Mouse (Mus musculus): ENCODE measurements around the gene Szrd1. TPM values are rescaled to one million over a fixed set of nuclear protein-coding genes. Genes with fewer than 3 reads are reported as not detected.

The Szrd1 gene
- total RNA-seq, 2 experiments from 2014 or later: 87.6 to 91.4 TPM

DNA sequence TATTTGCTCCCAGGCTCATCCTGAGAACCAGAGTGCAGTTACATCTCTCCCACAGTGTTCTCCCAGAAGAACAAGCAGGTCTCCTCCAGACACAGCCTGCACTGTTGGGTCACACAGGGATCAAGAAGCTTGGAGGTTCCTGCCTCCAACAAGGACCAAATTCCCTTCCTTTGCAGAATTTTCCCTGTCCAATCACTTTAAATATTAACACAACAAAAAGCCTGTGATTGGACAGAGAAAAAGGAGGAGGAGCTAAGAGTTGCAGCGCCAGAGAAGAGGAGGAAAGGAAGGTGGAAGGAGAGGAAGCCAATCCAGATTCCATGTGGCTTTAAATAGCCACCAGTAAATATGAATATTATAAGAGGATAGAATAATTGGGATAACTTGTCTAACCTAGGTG, 16.5 kb downstream of the Szrd1 start:
- intact Hi-C loops (cut with DNase I): loop anchor here (5.0 kb wide), 1 partner anchor 56 kb away; no protein-coding TSS in a partner anchor
- no peak for DNase-seq

DNA sequence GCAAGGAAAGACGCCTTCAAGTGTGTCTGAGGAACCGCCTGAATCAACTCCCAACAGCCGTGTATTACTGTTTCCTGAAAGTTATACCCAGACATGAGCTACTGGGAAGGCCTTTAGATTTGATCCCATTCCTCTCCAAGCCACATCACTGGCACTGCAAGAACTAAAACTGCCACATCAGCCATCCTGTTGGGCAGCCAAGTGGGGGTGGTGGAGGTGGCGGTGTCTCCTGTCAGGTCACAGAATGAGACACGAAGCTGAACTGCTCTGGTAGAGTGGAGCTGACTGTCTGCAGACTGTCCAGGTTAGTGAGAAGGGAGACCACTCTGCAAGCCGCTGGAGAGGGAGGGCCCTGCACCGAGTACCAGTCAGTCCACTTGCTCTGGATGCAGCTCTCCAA, 16.9 kb downstream of the Szrd1 start:
- intact Hi-C loops (cut with DNase I): loop anchor here (5.0 kb wide), 1 partner anchor 55 kb away; no protein-coding TSS in a partner anchor
- no peak for DNase-seq

DNA sequence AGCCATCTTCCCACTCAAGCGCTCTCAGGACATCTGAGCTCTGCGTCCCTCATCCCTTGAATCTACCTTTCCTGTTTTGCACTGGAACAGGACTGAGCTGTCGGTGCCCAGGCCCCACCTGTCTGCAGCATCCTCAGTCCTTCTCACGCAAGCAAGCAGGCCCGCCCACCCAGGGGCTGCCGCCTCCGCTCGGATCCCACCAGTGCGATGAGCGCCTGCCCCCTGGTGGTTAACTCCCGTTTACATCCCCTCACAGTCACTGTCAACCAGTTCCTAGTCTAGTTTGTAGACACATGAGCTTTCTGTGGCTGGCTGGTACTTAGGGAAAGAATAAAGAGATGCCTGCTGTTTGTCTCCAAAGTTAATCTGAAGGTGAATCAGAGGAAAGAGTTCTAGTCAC, 18.9 kb downstream of the Szrd1 start:
- DNase-seq: peak; percentile 61 to 73
- intact Hi-C loops (cut with DNase I): loop anchor here (1.0 to 5.0 kb wide), 2 partner anchors 19 to 53 kb away; no protein-coding TSS in a partner anchor

DNA sequence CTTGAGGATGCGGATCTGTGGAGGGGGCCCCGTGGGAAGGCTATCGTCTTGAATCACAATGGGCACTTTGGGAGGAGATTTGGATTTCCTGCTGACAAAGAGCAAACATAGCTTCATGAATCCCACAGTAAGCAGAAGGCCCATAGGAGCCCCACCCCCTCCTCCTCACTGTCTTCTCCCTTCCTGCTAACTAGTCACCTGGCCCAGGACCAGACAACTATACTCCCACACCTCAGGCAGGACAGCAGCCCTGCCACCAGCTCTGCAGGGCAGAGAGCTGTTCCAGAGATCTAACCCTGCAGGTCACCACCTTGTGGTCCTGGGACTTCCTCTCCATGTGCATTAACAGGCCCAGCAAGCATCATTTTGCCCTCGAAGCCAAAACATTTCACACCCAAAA, 20.9 kb downstream of the Szrd1 start:
- intact Hi-C loops (cut with DNase I): no loop called here
- DNase-seq: no peak

DNA sequence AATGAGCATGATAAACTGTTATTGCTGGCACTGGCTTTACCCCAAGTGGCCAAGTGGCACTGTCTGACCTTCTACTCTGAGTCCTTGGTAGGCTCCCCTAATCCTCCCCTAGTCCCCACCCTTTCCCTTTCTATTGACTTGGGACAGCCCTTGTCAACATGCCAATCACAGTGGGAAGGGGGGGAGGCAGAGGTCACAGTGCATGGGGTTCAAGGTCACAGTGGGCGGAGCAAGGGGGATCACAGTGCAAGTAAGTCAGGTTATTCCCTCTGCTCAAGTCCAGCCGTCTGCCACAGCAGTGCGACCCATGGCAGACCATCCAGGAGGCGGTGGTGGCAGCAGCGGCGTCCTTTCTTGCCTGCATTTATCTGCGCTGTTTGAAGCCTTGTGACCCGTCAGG, 24.2 kb downstream of the Szrd1 start:
- intact Hi-C loops (cut with DNase I): no loop called here
- no peak for DNase-seq

DNA sequence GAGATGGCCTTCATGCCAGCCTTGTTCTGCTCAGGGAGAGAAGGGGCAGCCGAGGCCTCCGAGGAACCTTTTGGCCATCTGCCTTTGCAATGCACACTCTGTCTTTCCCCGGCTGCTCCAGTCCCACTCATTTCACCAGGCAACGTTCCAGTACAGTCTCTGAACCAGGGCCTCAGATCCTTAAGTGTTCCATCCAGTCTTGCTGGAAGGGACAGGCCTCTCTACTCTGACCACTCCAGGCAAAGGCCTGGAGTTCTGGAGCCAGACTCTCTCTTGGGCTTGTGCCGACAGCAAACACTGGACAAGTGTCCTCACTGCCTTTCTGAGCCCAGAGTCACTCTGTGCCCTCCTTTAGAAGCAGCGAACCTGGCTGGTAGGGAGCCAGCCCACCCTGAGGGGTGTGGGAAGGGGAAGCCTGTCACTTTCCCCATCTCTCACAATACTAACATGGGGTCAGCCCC, 25.0 kb downstream of the Szrd1 start:
- DNase-seq: peak; percentile 33 to 48
- intact Hi-C loops (cut with DNase I): no loop called here

DNA sequence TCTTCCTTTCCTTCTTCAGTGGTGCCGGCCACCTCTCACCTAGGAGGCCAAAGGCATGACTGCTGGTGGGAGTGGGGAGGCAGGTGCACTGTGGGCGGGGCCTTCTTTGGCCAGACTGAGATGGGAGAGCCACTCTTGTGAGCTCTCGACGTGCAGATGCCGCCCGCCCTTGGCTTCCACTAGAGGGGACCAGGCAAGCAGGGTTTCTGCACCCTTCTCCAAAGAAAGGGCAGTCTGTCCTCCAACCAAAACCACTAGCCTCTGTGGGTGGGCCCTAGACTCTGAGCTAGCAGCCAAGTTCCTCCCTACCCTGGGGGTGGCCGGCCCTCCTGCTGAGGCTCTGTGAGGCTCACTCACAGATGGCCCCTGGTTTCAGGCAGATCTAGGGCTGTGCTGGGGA, 25.7 kb downstream of the Szrd1 start:
- intact Hi-C loops (cut with DNase I): no loop called here
- no peak for DNase-seq

DNA sequence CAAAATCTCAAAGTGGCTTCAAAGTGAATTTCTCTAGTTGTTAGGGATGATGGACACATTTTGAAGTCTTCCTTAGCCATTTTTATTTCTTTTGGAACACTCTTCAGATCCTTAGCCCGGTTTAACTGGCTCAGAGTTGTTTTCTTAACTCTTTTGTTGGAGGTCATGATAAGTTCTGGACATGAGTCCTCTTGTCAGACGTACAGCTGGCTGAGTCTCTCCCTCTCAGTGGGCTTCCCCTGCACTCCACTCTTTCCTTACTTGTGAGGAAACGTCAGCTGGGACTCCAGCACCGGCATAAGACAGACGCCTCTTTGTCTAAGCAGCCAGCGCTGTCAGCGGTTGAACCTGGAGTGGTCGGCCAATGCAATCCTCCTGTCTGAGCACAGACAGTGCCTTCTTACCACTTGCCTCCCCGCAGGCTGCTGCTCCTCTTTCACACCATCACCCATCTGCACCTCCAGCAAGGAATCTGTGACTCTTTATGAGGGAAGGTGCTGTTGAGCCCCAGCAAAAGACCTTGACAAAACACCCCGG, 31.3 kb downstream of the Szrd1 start:
- DNase-seq: no peak
- intact Hi-C loops (cut with DNase I): no loop called here

DNA sequence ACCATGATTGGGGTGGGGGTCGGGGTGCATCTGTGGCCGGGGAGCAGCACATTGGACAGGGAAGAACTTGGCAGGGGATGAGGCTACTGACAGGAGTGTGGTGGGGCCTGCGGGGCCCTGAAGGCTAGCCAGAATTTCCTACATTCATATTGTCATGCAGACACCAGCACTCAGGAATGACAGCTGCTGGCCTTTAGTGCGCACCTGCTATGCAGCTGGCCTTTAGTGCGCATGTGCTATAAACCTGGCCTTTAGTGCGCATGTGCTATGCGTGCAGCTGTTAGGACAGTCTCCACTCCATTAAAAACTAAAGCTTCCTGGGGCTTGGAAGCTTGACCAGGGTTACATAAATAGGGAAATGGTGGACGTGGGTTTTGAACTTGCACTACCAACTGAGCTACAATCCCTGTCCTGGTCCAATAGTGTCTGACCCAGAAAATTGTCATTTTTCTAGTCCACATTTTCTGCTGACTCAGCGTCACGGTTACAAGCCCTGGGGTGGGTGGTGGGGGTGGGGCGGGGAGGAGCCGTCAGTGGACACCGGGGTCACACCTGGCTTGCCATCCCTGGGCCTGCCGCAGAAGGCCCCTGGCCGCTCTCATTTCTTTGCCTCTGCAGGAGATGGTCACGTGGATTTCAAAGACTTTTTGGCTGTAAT, 32.9 kb downstream of the Szrd1 start:
- intact Hi-C loops (cut with DNase I): no loop called here
- DNase-seq: no peak

DNA sequence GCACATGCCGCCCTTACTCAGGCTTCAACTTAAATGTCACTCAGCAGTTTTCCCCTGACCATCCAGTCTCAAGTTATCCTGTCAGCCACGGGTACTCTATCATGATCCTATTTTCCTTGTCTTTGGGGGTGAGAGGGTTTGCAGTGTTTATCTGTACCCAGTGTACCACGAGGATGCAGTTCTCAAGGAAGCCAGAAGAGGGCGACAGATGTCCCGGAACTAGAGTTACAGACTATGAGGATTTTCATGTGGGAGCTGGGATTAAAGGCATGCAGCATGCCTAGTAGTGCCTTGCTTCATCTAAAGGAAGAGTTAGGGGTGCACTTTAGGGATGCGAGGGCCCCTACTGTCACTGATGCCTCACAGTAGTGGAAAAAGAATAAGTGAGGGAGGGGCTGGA, 37.7 kb downstream of the Szrd1 start:
- DNase-seq: no peak
- intact Hi-C loops (cut with DNase I): loop anchor here (1.0 kb wide), 1 partner anchor 19 kb away; no protein-coding TSS in a partner anchor

DNA sequence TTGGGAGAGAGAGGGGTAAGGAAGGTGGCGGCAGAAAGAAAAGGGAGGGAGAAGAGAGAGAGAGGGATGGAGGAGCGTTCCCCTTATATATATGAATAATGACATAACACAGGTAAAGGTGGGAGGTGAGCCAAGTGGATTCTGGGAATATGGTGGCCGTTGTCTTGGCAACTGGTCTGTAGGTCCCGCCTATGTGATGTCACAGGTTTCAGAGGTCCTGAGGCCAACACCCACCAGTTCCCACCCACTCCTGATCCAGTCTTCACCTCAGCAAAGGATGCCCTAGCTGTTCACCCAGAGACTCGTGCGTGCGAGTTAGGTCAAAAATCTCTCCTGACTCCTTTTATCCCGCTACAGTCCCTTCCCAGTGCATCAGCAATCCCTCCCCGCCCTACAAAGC, 38.3 kb downstream of the Szrd1 start:
- intact Hi-C loops (cut with DNase I): loop anchor here (1.0 kb wide), 1 partner anchor 20 kb away; no protein-coding TSS in a partner anchor
- no peak for DNase-seq

DNA sequence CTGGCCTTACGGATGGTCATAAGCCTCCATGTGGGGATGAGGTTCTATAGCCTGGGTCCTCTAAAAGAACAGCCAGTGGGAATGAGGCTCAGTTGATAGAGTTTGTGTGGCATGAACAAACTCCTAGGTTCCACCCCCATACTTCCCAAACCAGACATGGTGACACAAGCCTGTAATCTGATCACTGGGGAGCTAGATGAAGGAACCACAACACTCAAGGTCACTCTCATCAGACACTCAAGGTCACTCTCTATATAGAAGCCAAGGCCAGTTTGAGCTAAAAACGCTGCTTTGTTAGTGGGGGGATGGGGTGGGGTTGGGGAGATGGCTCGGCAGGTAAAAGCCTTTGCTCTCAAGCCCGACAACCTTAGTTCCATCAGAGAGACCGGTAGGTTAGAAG, 39.6 kb downstream of the Szrd1 start:
- intact Hi-C loops (cut with DNase I): no loop called here
- no peak for DNase-seq

DNA sequence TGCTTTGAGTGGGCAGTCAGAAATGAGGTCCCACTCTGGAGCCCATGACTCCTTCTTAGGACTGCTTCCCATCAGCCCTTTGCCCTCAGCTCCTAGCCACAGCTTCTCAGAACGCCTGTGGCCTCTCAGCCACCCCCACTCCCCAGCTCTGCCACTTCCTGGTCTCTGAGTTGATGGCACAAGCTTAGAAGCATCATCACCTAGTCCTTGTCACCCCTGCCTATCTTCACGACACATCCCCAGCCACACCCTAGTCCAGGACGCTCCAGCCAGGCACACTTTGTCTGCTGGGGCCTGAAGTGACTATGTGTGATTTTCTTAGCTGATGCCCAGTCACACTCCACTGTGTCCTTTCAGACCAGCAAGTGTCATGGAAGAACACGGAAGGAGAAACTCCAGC, 40.6 kb downstream of the Szrd1 start:
- intact Hi-C loops (cut with DNase I): no loop called here
- no peak for DNase-seq

DNA sequence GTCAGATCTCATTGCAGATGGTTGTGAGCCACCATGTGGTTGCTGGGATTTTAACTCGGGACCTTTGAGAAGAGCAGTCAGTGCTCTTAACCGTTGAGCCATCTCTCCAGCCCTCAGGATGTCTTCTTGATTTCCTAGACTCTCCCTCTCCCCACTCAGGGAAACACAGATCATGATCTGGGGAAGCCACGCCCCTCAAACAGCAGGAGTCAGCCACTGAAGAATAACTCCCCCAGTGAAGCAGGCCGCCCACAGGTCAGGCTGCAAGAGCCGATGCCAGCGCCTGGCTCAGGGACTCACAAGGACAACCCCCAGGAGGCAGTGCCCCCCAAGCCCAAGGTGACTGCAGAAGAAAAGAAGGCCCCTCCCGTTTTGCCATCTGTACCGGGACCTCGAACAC, 42.9 kb downstream of the Szrd1 start:
- intact Hi-C loops (cut with DNase I): no loop called here
- DNase-seq: no peak

DNA sequence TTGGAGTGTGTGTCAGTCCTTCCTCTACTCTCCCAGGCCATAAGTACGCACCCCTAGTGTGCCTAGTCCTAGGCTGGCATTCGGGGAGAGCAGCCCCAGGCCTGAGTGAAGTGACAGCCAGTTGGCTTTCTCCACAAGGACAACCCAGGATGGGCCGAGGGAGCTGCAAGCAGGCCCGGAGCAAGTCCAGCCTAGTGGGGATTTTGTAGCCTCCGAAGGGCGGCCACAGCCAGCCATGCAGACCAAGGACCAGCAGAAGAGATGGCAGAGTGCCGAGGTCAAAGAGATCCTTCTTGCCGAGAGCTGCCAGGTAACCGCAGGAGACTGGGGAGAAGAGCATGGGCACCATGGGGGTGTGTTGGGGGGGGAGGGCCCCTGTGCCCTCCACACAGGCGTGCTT, 44.6 kb downstream of the Szrd1 start:
- DNase-seq: no peak
- intact Hi-C loops (cut with DNase I): no loop called here

DNA sequence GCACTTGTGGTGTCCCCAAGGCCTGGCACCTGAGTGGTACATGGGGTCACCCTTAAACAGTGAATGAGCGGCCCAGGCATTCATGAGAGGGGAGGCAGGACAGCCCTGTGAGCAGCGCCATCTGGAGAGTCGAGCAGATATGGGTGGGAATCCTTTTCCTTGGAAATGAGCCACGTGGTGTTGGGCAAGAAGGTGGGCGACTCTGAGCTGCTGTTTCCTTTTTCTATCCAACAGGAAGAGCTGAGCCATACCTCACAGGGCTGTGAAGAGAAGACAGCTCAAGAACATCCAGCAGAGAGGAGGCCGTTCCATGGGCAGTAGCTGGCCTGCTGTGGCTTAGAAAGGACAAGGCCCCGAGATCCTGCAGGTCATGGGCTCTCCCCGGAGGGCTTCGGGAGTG, 50.9 kb downstream of the Szrd1 start:
- intact Hi-C loops (cut with DNase I): no loop called here
- DNase-seq: no peak

DNA sequence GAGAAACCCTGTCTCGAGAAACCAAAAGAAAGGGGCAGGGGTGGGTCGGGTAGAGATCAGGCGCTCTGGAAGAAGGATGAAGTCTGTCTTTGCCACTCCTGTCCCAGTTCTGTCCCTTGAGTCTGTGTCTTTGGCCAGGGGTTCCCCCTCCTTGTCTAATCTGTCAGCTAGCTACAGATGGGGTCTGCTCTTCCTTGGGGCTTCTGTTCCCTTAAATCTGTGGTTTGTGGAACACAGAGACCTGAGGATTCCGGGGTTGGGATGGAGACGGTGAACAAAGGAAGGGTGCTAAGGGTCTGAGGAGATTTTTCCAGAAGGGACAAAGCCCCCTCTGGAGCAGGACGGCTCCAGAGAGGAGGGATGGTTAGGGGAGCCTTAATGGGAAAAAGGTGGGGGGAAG, 51.5 kb downstream of the Szrd1 start, which contains the start of gene Spata21:
Spata21 (plus strand) TSS at position 301 of the 400 bp plus-strand sequence.
- intact Hi-C loops (cut with DNase I): no loop called here
- DNase-seq: no peak

DNA sequence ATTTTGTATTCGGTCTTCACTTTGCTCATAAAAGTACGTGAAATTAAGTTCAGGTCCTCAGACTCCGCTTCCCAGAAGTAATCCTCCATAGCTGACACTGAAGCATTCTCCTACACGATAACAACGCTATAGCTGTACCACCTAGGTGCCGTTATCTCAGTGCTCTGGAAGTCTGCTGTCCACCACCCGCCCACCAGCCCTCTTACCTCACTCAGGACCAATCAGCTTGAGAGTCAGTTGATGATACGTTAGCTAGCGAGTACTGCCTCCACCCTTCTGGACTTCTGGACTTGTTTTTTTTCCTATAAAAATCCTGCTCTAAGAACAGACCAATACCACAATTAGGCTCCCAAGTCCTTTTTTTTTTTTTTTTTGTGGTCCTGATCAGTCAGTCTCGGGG, 52.7 kb downstream of the Szrd1 start:
- DNase-seq: no peak
- intact Hi-C loops (cut with DNase I): no loop called here

DNA sequence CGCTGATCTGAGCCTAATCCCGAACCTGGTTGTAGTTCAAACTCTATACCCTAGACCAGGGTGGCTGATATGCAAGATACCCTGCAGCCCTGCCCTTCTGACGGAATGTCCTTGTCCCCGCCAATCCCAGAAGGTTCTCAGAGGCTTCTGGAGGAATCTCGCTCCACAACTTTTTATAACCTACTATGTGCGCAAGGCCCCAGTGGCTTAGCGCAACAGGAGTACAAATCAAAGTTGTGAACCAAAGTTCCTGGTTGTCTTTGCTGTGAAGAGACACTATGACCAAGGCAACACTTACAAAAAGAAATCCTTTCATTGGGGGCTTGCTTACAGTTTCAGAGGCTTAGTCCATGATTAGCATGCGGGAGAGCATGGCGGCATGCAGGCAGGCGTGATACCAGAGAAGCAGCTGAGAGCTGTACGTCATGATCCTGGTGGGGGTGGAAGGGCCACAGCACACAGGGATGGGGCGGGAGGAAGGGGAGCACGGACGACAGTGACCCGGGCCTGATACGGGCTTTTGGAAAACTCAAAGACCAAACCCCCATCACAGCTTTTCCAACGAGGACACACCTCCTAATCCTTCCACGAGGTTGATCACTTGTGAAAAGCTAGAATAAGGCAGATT, 61.0 kb downstream of the Szrd1 start:
- intact Hi-C loops (cut with DNase I): loop anchor here (5.0 kb wide), 1 partner anchor 59 kb away; the partner anchor contains the start of gene Szrd1

DNA sequence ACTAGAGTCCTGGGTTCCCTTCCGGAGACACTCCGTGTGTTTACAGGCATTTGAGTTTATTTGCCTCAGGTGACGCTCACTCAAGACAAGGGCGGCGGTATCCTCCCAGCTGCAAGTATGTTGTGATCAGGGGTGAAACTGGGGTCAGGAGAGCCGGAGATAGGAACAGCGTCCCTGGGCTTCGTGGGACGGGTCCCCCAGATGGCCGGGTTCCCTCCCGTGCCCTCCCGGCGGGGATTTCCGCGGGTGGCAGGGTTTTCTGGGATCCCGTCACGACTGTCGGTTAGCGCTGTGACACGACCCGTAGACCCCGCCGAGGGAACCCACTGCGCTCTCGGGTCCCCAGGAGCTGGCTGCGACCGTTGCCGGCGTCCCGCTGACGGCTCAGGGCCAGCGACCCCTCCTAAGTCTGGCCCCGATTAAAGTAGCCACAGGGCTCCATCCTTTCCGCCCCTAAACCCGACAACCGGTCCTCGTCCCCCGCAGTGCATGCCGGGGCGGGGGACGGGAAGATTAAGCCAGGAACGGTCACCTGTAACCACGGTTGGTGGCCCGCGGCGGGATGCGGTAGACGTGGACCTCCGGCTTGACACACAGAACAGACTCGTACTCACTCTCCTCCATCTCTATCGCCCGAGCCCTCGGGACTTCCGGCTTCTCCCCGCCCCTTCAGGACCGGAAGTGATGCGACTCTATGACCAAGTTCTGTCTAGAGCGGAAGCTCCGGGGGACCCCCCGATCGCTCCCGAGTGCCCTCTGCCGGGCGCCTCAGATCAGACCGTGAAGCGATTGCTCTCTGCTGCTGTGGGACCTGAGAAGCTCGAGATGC, 61.7 kb downstream of the Szrd1 start, which contains the start of gene Necap2:
Necap2 (minus strand) TSS at position 677 of the 829 bp plus-strand sequence.
- DNase-seq: peak; percentile 95 to 98
- intact Hi-C loops (cut with DNase I): loop anchor here (5.0 kb wide), 1 partner anchor 59 kb away; the partner anchor contains the start of gene Szrd1

More for the DNA sequence above, 61.0 kb downstream of the Szrd1 start:
- DNase-seq: no peak

Data from heart, postnatal 14 days (tissue).